Mouse (Mus musculus) cerebellum, adult 8-10 months (tissue): ENCODE measurements around the gene E2f8.

Experiments used
- DNase-seq: peaks from one replicate; pipeline ENCODE4 v3.0.0; 2022

E2f8 gene

DNA sequence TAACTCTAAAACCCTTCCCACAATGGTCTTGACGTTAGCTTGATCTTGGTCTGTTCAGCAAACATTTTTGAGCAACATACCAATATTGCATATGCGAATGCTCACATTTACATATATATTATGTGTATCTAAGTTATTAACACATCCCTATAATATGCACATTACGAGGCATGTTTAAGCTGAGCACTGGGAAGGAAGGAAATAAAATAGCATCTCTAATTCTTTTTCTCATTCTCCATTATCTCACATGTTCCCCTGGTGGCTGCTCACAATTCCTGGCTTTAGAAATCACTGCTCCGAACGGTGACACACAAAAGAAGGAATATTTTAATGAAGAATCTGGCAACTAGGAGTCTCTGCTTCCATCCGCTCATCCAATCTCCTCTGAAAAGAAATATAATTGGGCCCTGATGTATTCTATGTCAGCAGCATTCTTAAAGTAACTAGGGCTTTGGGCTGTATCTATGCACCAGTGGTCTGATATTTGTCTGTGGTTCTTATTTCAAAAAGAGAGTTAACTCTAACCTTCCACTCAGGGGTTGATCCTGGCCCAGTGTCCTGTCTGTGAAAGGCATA, 29.8 kb downstream of the E2f8 start:
- no peak for DNase-seq

- no peak for DNase-seq
Measured at GRCm38 (mm10) chr7:48847820-48848650, 33.4 kb downstream of the E2f8 start, which contains the start of gene Csrp3. Gene Csrp3 (minus strand): TSS chr7:48848033.

DNA sequence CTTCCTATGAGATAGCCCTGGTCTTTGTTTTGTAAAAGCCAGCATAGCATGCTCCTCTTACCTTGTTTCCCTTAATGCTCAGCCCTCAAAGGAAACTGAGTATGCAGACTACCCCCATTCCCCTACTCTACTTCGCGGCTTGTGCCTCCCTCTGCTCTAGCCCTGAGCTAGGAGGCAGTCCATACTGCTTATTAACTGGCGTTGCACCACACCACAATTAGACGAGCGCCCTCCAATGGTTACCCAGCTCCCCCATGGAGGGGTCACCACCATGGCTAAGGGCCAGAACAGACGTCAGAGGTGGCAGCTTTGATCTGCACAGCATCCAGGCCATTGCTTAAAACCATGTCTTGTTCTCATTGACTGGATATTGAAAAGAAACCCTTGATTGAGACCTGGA, 34.6 kb downstream of the E2f8 start:
- DNase-seq: no peak

DNA sequence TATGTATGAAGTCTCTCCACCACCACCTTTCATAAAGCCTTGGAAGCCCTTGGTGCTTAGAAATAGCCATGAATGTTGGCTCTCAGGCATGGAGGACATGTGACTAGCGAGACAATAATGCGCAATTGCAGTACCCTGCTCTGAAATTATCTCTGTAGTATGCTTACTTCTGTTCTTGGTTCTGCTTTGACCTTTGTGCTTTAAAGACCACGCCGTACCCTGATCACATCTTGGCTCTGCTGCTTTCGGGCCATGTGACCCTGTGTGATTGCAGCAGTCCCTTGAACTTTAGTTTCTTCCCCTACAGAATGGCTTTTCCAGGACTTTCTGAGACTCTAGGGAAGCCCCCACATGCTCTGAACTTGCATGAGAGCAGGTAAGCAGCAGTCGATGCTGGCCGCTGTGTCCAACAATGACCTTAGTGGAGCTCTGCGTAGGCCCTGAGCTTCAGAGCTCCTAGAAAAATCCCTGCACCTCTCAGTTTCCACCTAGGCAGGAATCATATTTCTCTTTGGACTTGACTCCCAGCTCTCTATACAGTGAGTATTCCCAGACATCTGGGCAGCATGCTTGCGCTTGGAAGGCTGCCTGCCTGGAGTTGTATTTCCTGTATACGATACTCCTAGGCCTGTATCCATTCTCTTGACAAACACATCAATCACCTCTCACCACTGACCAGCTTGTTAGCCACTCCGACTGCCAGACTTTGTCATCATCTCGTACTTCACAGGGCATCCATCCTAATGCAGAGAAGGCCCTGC, 36.0 kb downstream of the E2f8 start:
- DNase-seq: no peak

DNA sequence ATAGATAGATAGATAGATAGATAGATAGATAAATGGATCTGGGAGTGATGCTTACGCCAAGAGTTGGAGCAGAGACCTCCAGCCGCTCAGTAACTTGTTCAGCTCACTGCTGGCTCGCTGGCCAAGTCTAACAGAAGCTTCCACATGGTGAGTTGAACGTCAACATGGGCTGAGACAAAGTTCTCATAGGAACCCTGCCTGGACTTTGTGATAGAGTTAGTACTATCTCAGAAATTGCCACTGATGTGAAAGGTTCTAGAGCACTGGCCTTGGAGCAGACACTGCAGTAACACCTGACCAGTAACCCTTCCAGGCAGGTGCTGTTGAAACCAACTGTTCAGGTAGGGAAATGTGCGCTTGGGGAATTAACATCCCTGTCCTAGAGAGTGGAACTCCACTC, 37.9 kb downstream of the E2f8 start:
- DNase-seq: no peak

DNA sequence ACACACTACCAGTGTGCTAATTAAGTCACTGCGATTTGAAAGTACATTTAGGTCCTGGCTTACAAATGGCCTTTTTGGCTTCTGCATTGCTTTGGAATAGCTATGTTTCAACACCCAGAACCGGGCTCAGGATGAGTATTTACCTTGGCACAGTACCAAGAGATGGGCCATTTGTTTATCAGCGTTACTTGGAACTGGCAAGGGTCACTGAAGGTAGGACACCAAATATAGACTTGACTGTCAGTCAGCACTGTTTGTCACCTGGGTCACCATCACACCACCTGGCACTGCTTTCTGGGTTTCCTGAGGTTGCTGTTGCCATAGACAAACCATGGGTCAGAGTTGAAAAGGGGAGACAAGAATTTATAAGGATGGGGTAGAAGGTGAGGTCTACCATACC, 39.0 kb downstream of the E2f8 start:
- no peak for DNase-seq

DNA sequence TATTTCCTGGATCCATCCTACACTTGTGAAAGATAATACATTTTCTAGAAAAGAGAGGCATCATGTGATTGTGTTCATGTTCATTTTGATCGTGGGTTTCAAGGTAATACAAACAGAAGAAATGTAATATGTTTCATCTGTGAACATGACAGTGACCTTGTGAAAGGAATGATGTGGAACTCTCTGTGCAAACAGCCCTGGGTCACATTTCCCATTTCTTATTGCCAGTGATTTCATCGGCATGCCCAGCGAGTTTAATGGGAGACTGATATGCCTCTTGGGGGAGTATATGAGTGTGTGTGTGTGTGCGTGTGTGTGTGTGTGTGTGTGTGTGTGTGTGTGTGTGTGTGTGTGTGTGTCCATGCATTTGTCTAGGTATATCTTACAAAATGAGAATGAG, 39.9 kb downstream of the E2f8 start:
- no peak for DNase-seq

DNA sequence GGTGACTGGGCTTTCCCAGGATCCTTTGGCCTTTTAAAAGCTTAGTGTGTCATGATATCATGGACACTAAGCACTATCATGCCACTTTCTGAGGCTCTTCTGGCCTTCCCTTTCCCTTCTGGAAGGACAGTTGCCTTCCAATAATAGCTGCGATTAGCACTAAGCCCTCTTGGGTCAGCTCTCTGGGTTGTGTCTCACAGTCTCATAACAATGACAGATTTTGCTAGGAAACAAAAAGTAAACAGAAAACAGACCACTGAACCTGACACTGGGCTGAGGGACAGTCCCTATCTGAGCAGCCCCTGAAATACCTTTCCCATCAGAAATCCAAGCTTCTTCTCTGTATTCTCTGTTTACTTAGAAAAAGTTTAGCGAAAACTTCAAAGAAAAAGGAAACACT, 40.9 kb downstream of the E2f8 start:
- no peak for DNase-seq

DNA sequence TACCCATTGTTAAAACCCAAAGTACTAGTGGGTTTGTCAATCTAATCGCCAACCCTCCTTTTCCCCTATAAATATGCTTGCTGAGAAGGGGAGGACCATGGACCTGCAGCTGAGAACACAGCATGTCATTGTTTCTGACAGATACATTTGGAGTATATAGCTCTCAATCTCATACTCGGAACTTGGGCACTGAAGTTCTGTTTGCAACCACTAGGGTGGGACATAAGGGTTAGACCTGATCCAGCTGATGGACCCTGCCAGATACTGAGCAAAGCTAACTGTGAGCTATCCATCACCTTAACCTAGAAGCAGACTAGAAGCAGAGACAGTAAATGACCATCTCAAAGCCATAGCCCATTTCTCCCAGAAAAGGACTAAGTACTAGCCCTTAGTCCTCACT, 43.0 kb downstream of the E2f8 start:
- no peak for DNase-seq

GRCm38 (mm10) chr7:48836949-48837348, 44.4 kb downstream of the E2f8 start:
- DNase-seq: no peak

- DNase-seq: no peak
Measured at GRCm38 (mm10) chr7:48834989-48835626, 46.3 kb downstream of the E2f8 start.

DNA sequence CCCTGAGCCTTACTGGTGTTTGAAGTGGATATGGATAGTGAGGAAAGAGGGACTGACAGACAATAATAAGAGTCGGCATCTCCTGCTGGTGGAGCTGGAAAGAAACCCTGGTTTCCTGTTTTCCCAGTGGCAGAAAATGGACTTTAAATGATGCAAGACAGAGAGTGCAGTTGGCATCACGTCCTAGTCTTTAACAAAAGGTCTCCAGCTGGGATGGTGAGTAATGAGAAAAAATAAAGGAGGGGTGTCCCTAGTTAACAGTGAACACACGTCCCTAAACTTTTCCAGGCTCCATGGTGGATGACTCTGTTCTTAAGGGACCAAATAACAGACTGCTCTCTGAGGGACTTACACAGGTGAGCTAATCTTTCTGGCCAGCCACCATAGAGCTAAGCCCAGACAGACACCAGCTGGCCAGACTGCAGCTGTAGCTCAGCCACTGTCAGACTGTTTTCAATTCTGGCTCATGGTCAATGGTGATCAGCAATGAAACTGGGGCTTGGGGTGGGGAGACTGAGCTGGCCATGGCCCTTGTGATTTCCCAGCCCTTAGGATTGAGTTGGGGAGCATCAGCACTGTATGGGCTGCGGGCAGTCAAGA, 46.9 kb downstream of the E2f8 start:
- DNase-seq: no peak

DNA sequence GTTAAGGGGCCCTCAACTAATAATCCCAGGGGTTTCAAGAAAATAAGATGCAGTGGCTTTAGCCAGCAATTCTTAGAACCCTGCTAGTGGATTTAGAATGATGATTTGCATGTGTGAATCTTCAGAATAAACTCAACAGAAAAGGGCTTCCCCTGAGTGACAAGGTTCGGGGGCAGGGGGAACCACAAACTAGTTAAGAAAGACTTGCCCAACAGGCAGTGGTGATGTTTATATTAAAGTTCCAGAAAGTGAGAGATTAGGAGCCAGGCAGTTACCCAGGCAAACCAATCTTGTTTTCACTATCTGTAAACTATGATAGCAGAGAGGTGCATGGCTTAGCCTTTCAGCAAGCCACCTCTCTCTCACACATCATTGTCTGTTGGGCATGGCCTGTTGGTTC, 48.7 kb downstream of the E2f8 start:
- DNase-seq: no peak

GRCm38 (mm10) chr7:48830395-48830794, 51.0 kb downstream of the E2f8 start:
- DNase-seq: no peak

DNA sequence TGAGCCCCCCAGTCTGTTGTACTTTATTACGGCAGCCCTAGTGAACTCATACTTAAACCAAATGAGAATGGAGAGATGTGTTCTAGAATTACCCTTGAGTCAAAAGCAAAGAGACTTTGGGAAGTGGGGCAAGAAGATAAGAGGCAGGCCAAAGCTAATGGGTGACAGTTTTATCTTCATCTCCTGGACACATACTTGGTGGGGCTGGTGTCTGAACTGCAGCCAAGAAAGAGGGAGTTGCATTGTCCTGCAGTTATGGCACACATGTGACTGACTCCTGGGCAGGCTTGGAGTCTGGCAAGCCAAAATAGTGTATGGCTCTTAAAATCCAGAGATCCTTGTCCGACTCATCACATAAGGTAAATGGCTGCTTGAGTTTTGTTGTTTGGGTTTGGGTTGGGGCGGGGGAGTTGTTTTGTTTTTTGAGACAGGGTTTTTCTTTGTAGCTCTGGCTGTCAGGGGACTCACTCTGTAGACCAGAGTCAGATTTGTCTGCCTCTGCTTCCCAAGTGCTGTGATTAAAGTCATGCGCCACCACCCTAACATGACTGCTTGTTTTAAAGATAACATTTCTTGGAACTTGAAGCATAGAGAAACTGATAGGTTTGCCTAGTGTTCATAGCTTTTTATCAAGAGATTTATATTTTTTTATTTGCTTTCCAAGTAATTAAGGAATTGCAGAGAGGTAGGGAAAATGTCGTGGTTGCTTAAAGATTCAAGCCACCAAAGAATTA, 52.1 kb downstream of the E2f8 start:
- no peak for DNase-seq

DNA sequence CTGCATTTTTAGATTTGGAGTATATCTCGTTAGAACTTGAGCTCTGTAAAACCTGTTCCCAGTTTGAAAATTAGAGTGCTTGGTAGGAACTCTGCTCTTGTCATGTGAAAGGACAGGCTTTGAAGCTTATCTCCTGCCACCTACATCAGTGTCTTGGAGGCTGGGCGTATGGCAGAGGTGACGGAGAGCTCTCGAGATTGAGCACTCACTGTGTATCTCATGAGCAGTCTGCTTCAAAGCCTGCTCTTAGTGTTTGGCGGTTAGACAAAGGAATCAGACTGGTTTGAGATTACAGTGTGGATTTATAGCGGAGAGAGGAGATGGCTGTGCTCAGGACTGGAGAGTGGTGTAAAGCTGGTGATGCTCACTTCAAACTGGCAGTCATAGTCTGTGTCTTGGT, 56.2 kb downstream of the E2f8 start:
- DNase-seq: no peak

GRCm38 (mm10) chr7:48824671-48825070, 56.7 kb downstream of the E2f8 start:
- no peak for DNase-seq

- no peak for DNase-seq
Measured at GRCm38 (mm10) chr7:48823621-48824020, 57.8 kb downstream of the E2f8 start.

- DNase-seq: no peak
Measured at GRCm38 (mm10) chr7:48821654-48822053, 59.7 kb downstream of the E2f8 start.
